Mouse (Mus musculus) limb, embryonic 10.5 days (tissue): ENCODE measurements around the gene Vegfb. TPM values are rescaled to one million over a fixed set of nuclear protein-coding genes. Genes with fewer than 3 reads are reported as not detected.

Experiments
- DNase-seq: peaks from one replicate; pipeline ENCODE4 v3.0.0-alpha.2; 2017; ENCODE audit warnings: low spot score
- H3K27ac ChIP-seq: fragments of 300-500 bp; sonication (generic); 2 replicates; pipeline ENCODE4 v1.5.1; 2016; ENCODE audit warnings: mild to moderate bottlenecking
- H3K27me3 ChIP-seq: fragments of 300-500 bp; sonication (generic); 2 replicates; pipeline ENCODE4 v1.6.1; 2016; ENCODE audit warnings: low read depth, mild to moderate bottlenecking; ENCODE audit not compliant: poor library complexity, severe bottlenecking
- H3K36me3 ChIP-seq: fragments of 300-500 bp; sonication (generic); 2 replicates; pipeline ENCODE4 v1.6.1; 2016; ENCODE audit warnings: mild to moderate bottlenecking, moderate library complexity
- H3K4me1 ChIP-seq: fragments of 300-500 bp; sonication (generic); 2 replicates; pipeline ENCODE4 v1.6.1; 2016
- H3K4me3 ChIP-seq: fragments of 300-500 bp; sonication (generic); 2 replicates; pipeline ENCODE4 v1.5.1; 2016; ENCODE audit warnings: mild to moderate bottlenecking, moderate library complexity
- H3K9me3 ChIP-seq: fragments of 300-500 bp; sonication (generic); replicated peaks from 2 replicates; pipeline ENCODE4 v1.6.1; 2016; ENCODE audit warnings: mild to moderate bottlenecking
- WGBS: fragments of 180-500 bp; shearing (Covaris S2); methylation state at CpG from one replicate; pipeline ENCODE4 v1.1.7; 2016; 5-methylcytosine and 5-hydroxymethylcytosine counted together
- polyA plus RNA-seq: library from polyadenylated mRNA; unstranded; fragments of >200 nt; fragmentation: Nextera tagmentation; extraction: Ambion mirVana; gene quantifications from 2 replicates; pipeline ENCODE4 v1.2.1, GENCODE M21; 2016

Vegfb gene
- polyA plus RNA-seq, 1 experiment from 2014 or later: 41.7 TPM

DNA sequence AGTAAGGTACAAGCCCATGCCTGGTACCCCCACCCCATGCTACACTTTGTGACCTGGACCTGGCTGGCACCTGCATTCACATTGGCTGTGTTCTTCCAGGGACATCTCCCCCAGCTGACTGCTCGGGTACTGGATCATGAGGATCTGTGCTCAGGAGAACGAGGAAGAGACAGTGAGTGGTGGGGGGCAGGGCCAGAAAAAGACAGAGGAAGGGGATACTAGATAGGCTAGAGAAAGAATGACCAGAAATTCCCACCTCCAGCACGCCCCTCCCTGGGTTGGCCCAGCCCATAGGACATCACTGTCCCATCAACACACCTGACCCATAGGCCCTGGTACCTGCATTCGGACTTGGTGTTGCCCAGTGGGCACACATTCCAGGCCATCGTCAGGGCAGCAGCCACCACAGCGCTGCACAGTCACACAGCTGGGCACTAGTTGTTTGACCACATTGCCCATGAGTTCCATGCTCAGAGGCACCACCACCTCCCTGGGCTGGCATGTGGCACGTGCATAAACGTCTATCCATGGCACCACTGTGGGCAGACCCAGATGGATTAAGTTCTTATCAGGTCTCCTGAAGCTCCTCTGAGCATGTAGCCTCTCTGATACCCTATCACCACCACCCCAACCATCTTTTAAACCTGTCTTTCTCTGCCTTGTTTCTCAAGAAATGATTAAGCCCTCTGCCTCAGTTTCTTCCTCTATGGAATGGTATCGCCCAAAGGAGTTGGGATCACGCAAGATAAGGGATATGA, 1.3 kb downstream of the Vegfb start:
- H3K4me1 ChIP-seq: peaks cover 33% of the 10 kb centered on the region
- peak overlapping the region; percentile 96 for H3K4me3 ChIP-seq
- WGBS: 85% methylated on average over 10 of the region's 10 CpGs
- H3K36me3 ChIP-seq: peaks cover 44% of the 10 kb centered on the region
- no peak for DNase-seq
- no peaks in the 10 kb centered on the region for H3K27me3 ChIP-seq
- 0 out of 2 replicates have a peak overlapping the region, but pooled peaks have one; percentile 3 for H3K27ac ChIP-seq
- no peaks in the 10 kb centered on the region for H3K9me3 ChIP-seq

DNA sequence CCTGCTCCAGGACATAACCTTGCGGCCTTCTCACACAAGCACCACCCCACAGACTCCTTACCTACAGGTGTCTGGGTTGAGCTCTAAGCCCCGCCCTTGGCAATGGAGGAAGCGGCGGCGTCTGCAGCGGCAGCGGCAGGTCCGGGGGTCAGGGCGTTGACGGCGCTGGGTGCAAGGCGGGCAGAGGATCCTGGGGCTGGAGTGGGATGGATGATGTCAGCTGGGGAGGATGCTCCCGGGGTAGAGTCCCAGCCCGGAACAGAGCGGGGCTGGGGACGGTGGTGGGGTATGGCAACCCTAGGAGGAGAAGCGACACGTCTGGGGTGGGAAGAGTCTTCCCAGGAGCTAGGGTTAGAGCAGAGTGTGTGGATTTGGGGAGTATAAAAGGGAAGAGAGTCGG, 2.2 kb downstream of the Vegfb start:
- Histone ChIP-seq H3K9me3 (no peaks in the 10 kb centered on the region), H3K4me1 (peaks cover 38% of the 10 kb centered on the region), H3K27me3 (no peaks in the 10 kb centered on the region), H3K4me3 (0 out of 2 replicates have a peak overlapping the region, but pooled peaks have one; percentile 96), H3K27ac (no peak overlapping the region), H3K36me3 (peaks cover 44% of the 10 kb centered on the region)
- WGBS: 80% methylated on average over 19 of the region's 19 CpGs
- DNase-seq: no peak

DNA sequence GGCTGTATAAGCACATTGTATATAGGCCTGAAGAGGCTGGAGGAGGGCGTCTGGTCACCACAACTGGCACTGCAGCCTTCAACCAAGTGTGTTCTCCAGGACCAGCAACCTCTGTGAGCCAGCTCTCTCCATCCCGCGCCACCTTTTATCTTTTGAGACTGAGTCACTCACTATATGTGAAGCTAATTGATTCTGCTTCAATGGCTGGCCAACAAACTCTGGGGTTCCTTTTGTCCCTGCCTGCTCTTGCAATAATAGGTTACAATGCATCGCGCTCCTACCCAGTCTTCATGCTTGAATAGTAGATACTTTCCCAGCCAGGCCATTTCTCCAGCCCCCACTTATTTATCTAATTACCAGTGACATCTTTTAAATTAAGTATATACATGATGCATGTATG, 3.8 kb downstream of the Vegfb start:
- Histone ChIP-seq H3K4me3 (no peak overlapping the region), H3K9me3 (no peaks in the 10 kb centered on the region), H3K27me3 (no peaks in the 10 kb centered on the region), H3K4me1 (peaks cover 50% of the 10 kb centered on the region), H3K27ac (no peak overlapping the region), H3K36me3 (peaks cover 49% of the 10 kb centered on the region)
- no peak for DNase-seq
- WGBS: 97% methylated on average over 5 of the region's 5 CpGs

DNA sequence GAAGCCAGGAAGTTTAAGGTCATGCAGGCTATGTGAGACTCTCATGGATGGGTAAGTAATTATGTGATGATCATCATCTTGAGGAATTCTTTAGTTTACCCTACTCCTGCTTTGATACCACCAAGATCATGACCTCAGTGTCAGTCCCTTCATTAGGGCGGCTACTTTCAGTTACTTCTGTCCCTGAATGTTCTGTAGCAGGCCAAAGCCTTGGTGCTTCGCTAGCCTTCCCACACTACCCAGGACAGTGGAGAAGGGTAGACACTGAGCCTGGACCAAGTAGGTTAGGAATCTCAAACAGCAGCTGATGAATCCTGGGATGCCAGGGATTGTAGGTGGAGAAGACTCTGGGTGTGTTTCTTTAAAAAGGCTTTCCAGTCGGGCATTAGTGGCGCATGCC, 6.0 kb downstream of the Vegfb start:
- Histone ChIP-seq H3K27ac (no peak overlapping the region), H3K4me1 (peaks cover 50% of the 10 kb centered on the region), H3K9me3 (no peaks in the 10 kb centered on the region), H3K4me3 (peak overlapping the region; percentile 65; the same call in 1 of the 2 replicates), H3K36me3 (peaks cover 70% of the 10 kb centered on the region), H3K27me3 (no peaks in the 10 kb centered on the region)
- no peak for DNase-seq
- WGBS: 83% methylated on average over 4 of the region's 4 CpGs

DNA sequence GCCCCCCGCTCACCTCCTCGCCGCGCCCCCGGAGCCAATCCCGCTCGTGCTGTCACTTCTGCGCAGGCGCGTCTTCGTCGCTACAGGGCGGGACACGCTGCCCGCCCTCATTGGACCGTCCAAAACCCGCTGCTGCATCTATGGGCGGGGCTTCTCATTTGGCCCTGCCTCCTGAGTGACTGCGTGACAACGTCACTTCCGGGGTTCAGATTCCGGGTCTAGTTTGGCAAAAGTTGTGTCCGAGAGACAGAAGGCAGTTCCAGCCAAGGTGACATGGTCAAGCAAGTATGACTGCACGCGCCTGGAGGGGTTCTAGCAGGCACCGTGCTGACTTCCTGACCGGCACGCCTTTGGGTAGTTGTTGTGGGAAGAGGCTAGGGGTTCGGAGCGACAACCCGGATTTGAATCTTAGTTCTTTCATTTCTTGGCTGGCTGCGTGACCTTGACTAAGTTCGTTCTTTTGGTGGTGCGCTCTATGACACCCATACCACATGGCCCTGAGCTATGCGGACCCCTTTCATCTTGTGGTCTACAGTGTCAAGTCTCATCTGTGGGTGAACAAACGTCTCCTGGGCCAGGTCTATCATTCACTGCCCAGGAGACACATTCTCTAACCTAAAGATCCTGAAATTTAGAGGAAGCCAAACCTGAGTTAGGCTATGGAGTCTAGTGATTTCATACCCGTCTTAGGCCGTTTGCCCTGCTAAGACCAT, 6.9 kb downstream of the Vegfb start, which contains the start of gene Fkbp2:
Gene Fkbp2 (minus strand): TSS at position 121 of the 713 bp plus-strand sequence.
- peaks cover 50% of the 10 kb centered on the region for H3K4me1 ChIP-seq
- peak within 1 kb of the TSS; percentile 65 for H3K4me3 ChIP-seq
- peak within 1 kb of the TSS; percentile 94 for H3K27ac ChIP-seq
- H3K9me3 ChIP-seq: no peaks in the 10 kb centered on the region
- no peaks in the 10 kb centered on the region for H3K27me3 ChIP-seq
- WGBS: 2% methylated on average over 38 of the region's 38 CpGs
- peaks cover 68% of the 10 kb centered on the region for H3K36me3 ChIP-seq
- peak; percentile 98 for DNase-seq

DNA sequence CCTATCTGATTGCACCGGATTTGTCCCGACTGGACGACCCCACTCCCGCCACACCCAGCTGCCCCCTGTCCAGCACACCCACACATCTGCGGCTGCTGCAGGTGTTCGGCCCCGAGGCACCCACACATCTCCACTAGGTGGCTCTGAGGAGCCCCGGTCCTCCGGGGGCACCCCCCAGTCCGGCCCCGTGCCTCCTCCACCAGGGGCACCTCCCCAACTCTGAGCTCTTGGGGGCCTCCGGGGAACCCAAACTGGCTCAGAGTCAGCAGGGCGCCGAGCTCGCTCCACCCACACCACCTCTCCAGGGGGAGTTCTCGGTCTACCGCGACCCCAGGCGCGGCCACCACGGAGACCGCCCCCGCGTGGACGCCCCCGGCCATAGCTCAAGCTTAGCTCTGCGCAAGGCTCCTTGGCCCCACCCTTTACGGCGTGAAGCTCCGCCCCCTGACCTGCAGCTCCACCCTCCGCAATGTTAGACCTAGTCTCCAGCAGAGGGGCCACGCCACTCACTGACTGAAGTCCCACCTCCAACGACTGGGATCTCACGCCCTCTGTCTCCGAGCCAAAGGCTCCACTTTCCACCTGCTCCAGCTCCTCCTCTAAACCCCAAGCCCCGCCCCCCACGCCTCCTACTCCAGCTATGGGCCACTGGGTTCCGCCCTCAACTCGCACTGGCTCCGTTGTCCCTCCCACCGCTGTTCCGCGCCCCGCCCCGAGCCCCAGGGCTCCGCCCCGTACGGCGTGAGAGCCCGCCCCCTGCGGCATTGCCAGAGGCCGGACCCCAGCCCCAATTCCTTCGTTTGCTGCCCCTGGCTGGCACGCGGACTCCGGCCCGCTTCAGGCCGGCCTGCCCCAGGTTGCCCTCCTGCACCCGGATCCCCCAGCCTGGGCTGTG, 7.7 kb downstream of the Vegfb start:
- Histone ChIP-seq H3K27ac (peak overlapping the region; percentile 94), H3K9me3 (no peaks in the 10 kb centered on the region), H3K27me3 (no peaks in the 10 kb centered on the region), H3K36me3 (peaks cover 60% of the 10 kb centered on the region), H3K4me3 (peak overlapping the region; percentile 65), H3K4me1 (peaks cover 45% of the 10 kb centered on the region)
- under 1% methylated on average over 59 of the region's 59 CpGs for WGBS
- peak; percentile 100 for DNase-seq

DNA sequence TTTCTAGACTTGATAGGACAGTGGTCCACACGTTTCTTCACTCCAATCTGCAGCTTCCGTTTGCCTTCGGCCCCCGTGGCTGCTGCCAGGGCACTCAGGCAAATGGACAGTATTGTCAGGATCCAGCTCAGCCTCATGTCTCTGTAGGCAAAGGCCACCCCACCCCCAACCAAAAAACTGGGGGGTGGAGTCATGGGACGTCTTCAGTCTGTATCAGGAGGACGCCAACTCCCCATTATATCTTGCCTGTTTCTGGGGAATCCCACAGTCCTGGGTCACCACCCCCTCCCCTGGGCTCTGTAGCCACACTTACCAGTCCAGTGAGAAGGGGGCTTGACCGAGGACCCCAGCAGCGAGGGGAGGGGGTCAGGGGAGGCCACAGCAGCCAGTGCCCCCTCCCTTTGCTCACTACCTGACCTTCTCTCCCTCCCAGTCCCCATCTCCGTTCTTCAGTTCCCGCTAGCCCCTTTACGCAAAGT, 8.4 kb downstream of the Vegfb start:
- DNase-seq: peak; percentile 49
- 15% methylated on average over 11 of the region's 11 CpGs for WGBS
- Histone ChIP-seq H3K4me1 (peaks cover 47% of the 10 kb centered on the region), H3K27ac (peak overlapping the region; percentile 94), H3K36me3 (peaks cover 55% of the 10 kb centered on the region), H3K4me3 (peak overlapping the region; percentile 65), H3K9me3 (no peaks in the 10 kb centered on the region), H3K27me3 (no peaks in the 10 kb centered on the region)

DNA sequence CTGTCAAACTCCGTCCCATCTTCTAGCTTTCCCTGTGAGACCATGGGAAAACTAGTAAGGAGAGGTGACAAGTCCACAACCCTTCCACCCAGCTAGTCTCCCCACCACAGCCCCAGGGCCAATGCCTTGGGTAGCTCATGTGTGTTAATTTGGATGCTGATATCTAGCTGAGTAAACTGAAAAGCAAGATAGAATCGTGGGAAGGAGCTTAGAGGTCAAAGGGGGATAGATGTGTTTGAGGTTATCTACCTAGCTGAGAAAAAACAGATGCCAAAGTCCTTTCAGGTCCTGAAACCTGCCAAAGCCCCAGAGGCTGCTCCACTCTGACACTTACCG, 8.8 kb downstream of the Vegfb start:
- Histone ChIP-seq H3K9me3 (no peaks in the 10 kb centered on the region), H3K36me3 (peaks cover 51% of the 10 kb centered on the region), H3K27ac (0 out of 2 replicates have a peak overlapping the region, but pooled peaks have one; percentile 19), H3K4me1 (peaks cover 51% of the 10 kb centered on the region), H3K27me3 (no peaks in the 10 kb centered on the region), H3K4me3 (peak overlapping the region; percentile 65)
- DNase-seq: no peak
- WGBS: 54% methylated on average over 3 of the region's 3 CpGs

DNA sequence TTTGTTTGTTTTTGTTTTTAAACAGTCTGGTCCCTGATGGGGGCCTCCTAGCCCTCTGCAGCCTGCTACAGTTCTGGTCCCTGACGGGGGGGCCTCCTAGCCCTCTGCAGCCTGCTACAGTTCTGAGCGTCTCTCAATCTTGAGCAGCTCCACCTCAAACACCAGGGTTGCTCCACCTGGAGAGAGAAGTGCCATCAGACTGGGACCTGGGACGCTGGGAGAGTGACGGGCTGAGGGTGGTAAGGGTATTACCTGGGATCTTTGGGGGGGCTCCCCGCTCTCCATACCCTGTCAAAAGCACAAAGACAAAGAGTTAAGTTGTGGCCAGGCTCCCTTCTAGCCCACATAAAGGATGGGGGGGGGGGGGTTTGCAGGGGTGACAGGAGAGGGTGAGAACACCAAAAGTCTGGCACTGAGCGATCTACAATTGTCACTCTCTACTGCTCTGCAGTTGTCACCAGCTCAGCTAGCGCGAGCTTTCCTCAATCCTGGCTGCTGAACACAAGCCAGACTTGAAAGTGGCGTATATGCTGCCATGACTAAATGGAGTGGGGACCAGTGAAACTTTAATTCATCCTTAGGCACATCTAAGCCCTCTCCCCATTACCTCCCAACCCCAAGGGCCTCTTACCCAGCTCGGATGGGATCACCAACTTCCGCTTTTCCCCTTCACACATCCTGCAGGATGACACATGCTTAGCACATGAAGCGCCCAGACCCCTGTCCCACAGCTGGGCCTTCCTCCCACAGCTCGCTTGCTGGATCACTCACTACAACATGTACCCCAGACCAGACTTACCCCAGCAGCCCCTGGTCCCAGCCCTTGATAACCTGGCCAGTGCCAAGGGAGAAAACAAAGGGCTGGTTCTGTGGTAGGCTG, 9.5 kb downstream of the Vegfb start:
- Histone ChIP-seq H3K9me3 (no peaks in the 10 kb centered on the region), H3K27me3 (no peaks in the 10 kb centered on the region), H3K36me3 (peaks cover 46% of the 10 kb centered on the region), H3K4me1 (peaks cover 54% of the 10 kb centered on the region), H3K4me3 (peak overlapping the region; percentile 65), H3K27ac (0 out of 2 replicates have a peak overlapping the region, but pooled peaks have one; percentile 19)
- 83% methylated on average over 13 of the region's 13 CpGs for WGBS
- no peak for DNase-seq

DNA sequence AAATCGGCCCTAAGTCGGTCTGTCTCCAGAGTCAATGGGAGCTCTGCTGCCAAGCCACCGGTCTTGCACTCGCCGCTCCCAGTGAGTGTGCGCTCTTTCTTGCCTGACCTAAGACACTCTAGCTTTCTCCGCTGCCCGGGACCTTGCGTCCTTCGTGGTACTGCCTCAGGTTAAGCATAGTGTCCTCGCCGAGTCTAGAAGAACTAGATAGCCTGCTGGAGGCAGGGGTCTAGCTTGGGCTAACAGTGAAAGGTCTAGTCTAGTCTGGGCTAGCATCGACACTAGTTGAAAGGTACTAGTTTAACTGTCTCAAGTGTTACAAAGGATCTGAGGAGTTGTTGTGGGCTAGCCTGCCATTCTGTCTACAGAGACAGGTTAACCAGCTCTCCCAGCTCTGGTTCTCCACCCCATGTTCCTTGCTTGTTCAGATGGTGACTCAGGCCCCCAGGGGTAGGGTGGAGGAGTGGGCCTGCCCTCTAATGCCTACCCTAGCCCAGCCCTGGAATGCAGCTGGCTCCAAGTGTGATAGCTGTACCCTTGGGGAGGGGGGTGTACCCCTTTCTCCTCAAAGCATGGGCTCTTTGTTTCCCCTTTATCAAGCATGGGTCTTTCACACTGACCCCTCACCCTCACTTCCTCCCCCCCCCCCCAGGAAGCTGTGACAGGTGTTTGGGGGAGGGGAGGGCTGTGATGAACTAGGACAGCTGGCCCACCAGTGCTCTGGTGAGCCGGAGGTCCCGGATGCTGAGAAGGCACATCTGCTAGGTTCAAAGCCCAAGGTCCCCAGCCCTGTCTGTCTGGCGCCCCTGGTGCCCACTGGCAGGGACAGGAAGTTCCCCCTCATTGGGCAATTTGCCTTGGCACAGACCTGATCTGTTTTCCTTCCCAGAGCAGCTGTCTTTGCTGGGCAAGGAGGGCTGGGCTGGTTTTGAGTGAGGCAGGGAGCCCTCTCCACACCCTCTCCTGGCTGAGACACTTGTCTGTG, 11.6 kb downstream of the Vegfb start, which contains the start of gene Plcb3:
Gene Plcb3 (minus strand): TSS at position 934 of the 985 bp plus-strand sequence.
- H3K4me1 ChIP-seq: peaks cover 69% of the 10 kb centered on the region
- peak within 1 kb of the TSS; percentile 83 for H3K4me3 ChIP-seq
- under 1% methylated on average over 16 of the region's 16 CpGs for WGBS
- no peaks in the 10 kb centered on the region for H3K9me3 ChIP-seq
- peak within 1 kb of the TSS; percentile 93 for H3K27ac ChIP-seq
- peaks cover 31% of the 10 kb centered on the region for H3K36me3 ChIP-seq
- H3K27me3 ChIP-seq: 0 out of 2 replicates have a peak, but pooled peaks cover 2% of the 10 kb centered on the region
- DNase-seq: peak; percentile 79
